Mouse (Mus musculus) A20 (cell line): Measurements from ENCODE around the gene Sympk.
A peak's percentile ranks its signal among the peaks of the same experiment; 100 is the strongest.

Experiments
- DNase-seq: peaks from one replicate; pipeline ENCODE4 v3.0.0-alpha.2; 2011; ENCODE audit warnings: low read depth, low spot score

Gene Sympk

DNA sequence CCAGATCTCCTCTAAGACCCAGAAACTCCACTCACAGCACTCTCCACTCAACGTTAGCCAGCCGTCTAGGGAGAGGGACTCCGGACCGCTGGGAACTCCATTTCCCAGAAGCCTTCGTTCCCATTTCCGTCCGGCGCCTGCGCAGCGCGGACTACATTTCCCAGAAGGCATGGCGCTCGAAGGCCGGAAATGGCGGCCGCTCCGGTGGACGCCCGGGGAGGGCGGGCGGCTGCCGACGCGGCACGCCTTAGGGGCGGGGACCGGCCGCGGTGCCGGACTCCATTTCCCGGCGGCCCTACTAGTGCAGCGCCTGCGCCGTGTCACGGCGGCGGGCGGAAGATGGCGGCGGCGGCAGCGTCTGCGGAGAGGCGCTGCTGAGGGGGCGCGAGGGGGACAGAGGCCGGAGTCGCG, at the start of gene Sympk:
TSS of gene Sympk (plus strand) at position 282 of the 411 bp plus-strand sequence.
- peak; percentile 97 for DNase-seq

DNA sequence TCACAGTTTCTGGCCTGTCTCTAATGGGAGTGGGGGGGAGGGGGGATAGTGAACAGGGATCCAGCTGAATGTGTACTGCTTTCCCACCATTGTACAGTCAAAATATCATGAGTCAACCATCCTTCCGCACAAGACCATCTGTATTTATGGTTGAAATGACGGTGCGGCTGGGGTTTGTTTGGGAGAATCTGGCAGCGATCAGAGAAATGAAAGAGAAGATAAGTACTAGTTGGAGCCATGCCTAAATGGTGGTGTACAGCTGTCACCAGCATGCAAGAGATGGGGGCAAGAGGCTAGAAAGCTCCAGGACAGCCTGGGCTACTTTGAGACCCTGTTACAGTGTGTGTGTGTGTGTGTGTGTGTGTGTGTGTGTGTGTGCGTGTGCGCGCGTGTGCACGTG, 45.8 kb upstream of the Sympk start:
- DNase-seq = no peak

DNA sequence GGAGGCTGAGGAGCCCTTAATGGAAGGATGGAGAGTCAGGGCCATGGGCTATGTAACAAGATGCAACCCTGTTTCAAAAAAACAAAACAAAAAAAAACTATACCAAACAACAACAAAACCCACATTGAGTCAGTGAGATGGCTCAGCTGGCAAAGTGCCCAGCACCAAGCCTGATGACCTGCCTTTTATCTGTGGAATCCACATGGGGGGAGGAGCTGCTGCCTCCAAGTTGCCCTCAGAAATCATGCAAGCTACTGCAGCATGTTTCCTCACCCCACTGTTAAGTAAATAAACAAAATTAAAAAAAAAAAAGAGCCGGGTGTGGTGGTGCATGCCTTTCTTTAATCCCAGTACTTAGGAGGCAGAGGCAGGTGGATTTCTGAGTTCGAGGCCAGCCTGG, 37.7 kb upstream of the Sympk start:
- DNase-seq = no peak

DNA sequence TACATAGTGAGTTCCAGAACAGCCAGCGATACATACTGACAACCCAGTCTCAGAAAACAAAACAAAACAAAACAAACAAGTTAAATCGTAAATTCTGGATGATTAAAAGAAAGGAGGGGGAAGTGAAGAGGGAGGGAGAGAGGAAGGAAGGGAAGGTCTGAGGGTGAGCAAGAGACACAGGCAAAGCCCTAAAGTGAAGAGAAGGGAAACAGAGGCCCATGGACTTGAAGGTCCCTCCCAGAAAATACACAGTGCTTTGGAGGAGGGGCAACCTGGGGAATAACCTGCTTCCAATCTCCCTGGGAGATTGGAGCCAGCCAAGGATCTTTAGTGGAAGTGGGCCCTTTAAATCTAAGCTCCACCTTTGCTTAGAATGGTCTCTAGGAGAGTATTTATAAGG, 37.1 kb upstream of the Sympk start, which contains the start of gene Nanos2:
TSS of gene Nanos2 (plus strand) at position 301 of the 400 bp plus-strand sequence.
- no peak for DNase-seq

DNA sequence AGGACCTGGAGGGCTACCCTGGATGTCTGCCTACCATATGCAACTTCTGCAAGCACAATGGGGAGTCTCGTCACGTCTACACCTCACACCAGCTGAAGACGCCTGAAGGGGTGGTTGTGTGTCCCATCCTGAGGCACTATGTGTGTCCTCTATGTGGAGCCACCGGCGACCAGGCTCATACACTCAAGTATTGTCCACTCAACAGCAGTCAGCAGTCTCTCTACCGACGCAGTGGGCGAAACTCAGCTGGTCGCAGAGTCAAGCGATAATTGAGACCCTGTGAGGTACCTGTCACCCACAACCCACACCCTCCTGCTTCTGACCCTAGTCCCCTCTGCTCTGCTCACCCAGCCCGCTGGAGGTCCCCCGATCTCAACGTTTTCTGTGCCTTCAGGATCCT, 36.4 kb upstream of the Sympk start:
- DNase-seq = no peak

DNA sequence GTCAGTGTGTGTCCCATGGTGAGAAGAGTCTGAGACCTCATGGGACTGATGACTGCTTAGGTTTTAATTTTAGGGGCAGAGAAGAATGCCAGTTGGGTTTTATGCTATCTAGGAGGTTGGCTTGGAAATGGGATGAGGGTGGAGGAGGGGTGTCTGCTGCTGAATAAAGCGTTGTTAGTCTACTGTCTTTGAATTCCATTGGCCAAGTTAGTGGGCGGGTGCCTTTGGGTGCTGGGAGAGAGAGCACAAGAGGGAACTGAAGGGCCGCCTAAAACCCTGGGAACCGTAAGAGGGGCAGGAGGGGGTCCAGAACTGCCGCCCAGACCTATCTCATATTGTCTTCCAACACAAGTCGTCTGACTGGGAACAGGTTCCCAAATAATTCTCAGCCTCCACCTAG, 35.4 kb upstream of the Sympk start:
- DNase-seq = no peak

DNA sequence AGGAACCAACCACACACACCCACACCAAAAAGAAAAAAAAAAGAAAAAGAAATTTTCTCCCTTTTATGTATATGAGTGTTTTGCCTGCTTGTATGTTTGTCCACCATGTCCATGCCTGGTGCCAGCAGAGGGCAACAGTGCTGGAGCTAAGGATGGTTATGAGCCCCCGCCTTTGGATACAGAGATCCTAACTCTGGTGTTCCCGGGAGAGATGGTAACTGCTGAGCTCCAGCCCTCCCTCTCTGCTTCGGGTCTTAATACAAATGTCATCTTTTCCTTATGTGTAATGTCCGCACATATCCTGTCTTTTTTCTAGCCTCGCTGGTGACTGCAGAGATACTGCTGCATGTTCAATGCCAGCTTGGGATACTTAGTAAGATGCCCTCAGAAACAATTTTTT, 34.2 kb upstream of the Sympk start:
- no peak for DNase-seq

DNA sequence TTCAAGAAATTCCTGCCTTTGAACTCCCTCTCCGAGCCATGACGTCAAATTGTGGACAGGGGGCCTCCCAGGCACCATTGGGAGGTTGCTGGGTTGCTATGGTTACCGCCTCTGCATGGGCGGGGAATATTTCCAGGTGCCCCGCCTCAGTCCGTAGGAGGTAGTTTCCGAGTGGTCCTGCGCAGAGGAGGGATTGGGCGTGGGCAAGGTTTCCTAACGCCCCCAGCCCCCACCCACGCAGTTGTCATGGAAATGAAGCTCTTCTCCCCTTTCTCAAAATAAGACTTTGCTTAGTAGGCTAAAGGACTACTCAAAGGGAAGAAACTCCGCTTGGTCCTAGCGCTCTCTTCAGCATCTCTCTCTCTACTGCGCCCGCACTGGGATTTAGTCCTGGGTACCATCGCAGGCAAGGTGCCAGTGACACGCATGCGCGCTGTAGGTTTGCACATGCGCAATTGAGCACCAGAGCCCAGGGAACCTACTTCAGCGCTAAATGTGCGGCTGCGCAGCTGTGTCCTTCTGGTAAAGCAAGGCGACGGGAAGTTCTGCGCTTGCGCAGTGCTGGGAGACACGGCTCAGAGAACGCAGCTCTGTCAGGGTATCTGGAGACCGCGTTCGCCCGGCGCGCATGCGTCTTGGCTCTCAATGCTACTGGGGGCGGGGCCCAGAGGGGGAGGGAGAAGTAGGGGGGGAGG, 33.4 kb upstream of the Sympk start, which contains the start of gene Mypop:
TSS of gene Mypop (plus strand) at position 645 of the 695 bp plus-strand sequence.
- peak; percentile 100 for DNase-seq

DNA sequence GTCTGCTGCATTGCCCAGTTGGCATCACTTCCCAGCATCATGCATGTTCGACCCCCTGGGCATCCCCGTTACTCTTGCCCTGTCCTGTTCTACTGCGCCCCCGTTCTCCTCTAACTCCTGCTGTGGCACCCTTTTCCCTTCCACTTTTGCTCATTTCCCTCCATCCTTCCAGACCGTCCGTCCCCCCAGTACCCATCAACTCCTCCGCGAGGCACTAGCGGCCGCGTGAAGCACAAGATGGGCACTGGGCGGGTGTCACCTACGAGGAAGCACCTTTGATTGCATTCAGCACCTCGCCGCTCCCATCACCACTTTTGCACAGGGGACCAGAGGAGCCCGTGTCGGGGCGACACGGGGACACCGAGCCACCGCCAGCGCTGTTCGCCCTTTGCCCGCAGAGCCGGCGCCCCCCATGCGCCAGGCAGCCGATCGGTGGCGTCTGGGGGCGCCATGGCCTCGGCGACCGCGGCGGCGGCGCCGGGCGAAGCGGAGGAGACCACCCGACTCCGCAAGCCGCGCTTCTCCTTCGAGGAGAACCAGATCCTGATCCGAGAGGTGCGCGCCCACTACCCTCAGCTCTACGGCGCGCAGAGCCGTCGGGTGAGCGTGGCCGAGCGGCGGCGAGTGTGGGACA, 32.4 kb upstream of the Sympk start:
- no peak for DNase-seq

DNA sequence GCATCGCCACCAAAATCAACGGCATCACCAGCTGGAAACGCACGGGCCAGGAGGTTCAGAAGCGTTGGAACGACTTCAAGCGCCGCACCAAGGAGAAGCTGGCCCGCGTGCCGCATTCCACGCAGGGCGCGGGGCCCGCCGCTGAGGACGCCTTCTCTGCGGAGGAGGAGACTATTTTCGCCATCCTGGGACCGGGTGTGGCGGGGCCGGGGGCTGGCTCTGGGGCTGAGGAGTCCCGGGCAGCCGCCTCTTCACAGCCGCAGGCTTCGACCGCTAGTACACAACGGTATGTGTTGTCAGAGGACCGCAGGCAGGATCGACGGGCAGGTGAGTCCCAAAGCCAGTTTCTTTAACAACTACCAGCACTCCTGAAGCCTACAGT, 31.9 kb upstream of the Sympk start:
- DNase-seq = no peak

DNA sequence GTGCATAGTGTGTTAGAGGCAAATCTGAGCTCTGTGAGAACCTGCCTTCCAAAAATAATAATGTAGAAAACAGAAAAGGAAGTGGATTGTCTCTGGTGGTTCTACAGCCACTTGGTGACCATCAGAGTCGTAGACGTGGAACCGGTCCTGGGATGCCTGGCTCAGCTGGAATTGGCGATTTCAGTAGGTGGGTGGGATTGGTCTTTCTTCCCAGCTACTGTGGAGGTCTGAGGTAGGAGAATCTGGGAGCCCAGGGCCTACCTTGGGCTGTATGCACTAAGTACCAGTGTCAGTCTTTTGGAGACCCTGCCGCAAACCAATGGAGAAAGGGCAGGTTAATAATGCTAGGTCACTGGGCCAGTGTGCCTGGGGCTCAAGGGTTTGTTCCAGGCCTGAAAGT, 31.1 kb upstream of the Sympk start:
- no peak for DNase-seq

DNA sequence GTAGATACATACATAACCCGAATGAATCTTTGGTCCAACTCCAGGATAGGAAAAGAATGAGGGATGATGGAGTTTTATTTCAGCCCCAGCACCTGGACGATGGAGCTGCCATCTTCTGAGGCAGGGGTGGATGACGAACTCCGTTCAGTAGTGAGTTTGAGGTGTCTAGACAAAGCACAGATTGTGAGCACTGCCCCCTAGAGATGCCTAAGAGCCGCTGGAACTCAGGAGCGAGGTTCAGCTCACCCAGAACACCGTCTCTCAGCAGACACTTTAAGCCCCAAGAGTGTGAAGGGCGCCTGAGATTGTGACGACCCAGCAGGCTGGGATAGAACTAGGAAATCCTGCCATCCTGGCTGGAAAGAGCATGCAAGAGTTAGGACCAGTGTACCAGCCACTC, 25.3 kb upstream of the Sympk start:
- DNase-seq = peak; percentile 35

DNA sequence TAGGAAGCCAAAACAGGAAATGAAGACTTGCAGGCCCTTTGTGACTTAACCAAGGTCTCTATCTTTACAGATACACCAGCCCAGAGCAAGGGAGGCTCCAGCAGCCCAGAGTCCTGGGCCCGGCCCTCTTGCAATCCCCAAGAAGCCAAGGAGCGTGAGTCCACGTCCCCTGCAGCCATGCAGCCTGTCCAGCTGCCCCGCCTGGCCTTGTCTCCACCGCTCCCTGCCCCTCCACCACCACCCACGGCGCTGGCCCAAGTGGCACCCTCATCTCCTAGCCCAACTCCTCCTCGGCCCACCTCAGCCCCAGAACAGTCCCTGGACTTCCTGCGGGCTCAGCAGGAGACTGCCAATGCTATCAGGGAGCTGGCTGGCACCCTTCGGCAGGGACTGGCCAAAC, 23.8 kb upstream of the Sympk start:
- DNase-seq = peak; percentile 52

DNA sequence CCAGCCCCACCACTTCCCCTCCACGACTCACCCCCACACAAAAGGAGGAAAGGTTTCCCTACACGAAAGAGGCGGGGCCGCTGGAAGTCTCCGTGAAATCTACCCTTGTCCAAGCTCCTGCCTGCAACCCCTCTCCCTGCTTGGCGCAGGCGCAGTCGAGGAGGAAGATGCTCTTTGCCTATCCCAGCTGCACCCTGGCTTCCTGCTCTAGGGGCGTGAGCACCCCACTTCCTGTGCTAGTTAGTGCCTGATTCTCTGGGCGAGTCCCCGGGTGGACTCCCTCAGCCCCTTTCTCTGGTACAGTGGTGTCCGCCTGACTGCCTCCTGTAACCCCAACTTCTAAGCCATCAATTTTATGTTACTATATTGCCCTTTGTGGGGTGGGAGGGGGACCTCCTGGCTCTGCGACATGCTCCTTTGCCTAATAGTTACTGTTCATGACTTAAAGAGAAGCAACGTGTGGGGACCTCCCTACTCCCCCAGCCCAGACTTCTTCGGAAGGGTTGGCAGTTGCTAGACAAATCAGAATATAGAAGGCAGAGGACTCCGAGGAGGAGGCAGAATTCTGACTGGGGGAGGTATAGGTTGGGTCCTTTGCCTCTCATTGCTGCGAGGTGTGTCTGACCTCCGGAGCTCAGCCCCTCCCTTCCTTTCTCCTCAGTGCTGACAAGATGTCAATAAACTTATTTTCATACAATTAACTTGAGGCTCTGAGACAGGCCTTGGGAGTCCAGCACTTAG, 22.9 kb upstream of the Sympk start:
- DNase-seq = peak; percentile 94

DNA sequence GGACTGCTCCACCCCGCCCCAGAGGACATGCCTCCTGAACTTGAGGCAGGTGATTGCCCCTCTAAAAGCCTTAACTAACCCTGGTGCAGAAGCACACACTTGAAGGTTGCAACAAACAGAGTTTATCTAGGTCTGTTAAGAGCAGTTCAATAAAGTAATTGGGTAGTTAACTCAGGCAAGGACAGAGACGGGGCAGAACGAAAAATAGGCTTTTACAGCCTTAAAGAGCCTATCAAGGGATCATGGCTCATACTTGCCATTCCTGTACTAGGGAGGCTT, 22.4 kb upstream of the Sympk start:
- no peak for DNase-seq

DNA sequence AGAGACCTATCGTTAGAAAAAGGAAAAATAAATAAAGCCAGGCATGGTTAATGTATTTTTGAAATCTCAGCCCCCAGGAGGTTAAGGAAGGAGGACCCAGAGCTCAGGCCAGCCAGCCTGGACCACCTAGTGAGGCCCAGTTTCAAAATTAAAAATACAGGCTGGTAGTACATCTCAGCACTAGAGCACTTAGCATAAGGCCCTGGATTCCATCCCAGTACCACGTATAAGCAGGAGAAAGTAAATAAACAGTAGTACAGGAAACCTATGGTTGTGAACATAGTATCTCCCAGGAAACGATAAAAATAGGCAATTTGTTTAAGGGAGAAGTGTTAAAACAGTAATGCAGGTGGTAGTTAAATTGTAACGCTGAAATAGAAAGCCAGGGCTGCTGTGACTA, 22.1 kb upstream of the Sympk start:
- DNase-seq = no peak

DNA sequence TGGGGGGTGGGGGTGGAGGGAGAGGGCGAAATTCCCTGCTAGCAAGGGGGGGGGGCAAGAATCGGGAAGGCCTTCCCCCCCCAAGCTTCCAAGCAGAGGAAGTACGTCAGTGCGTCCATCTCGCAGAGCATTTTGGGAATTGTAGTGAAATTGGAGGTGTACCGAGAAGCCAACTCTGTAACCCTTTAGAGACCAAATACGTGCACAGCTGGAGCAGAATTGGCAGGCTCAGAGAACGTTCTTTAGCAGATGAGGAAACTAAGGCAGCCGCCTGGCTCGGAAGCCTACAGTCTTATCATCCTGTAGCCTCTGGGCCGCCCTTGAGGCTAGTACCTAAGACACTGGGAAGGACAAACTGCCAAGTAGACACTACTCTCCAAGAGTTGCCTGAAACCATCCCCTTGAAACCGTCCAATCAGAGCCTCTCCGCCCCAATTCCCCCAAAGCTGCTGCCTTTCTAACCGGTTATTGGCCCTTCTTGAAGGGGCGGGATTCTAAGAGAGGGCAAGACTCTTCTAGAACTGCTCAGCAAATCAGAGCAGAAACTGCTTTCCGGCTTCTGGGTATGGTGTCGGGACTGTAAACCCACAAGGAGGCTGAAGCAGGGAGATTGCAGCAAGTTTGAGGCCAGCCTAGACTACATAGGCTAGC, 21.2 kb upstream of the Sympk start:
- DNase-seq = peak; percentile 97

DNA sequence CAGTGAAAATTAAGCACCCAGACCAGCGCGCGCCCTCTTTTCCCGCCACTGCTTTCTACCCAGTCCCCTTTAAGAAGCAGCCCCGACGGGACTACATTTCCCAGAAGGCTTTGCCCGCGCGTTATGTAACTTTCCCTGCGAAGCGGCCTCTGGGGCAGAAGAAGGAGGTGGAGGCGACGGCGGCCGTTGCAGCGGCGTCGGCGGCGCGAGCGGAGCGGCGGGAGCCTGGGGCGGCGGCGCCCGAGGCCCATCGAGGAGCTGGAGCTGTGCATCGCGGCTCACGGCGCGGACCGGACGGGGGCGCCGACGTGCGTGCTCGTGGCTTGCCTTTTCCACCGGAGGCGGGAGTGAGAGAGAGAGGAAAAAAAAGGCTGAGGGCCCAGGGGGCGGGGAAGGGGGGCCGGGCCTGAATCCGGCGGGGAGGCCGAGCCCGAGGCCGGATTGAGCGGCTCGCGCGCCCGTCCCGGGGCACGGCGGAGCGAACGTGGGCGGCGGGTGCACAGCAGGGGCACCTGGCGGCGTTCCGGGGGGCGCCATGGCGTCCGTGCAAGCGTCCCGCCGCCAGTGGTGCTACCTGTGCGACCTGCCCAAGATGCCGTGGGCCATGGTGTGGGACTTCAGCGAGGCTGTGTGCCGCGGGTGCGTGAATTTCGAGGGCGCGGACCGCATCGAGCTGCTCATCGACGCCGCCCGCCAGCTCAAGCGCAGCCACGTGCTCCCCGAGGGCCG, 20.1 kb upstream of the Sympk start, which contains the start of gene Irf2bp1:
TSS of gene Irf2bp1 (plus strand) at position 143 of the 729 bp plus-strand sequence.
- peak; percentile 95 for DNase-seq

DNA sequence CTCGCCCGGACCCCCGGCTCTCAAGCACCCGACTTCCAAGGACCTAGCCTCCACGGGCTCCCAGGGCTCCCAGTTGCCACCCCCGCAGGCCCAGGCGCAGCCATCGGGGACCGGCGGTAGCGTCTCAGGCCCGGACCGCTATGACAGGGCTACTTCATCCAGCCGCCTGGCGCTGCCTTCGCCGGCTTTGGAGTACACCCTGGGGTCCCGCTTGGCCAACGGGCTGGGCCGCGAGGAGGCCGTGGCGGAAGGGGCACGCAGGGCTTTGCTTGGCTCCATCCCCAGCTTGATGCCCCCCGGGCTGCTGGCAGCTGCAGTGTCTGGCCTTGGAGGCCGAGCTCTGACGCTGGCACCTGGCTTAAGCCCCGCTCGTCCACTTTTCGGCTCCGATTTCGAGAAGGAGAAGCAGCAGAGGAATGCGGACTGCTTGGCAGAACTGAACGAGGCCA, 19.5 kb upstream of the Sympk start:
- DNase-seq = peak; percentile 50

DNA sequence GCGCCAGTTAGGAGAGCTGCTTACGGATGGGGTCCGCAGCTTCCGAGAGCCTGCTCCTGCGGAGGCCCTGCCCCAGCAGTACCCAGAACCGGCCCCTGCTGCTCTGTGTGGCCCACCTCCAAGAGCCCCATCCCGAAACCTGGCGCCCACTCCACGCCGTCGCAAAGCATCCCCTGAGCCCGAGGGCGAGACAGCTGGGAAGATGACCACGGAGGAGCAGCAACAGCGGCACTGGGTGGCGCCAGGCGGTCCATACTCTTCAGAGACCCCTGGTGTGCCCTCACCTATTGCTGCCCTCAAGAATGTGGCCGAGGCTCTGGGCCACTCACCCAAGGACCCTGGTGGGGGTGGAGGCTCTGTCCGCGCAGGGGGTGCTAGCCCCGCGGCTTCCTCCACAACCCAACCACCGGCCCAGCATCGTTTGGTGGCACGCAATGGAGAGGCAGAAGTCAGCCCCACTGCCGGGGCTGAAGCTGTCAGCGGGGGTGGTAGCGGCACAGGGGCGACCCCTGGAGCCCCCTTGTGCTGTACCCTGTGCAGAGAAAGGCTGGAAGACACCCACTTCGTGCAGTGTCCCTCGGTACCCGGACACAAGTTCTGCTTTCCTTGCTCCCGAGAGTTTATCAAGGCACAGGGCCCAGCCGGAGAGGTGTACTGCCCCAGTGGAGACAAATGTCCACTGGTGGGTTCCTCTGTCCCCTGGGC, 18.6 kb upstream of the Sympk start:
- no peak for DNase-seq

DNA sequence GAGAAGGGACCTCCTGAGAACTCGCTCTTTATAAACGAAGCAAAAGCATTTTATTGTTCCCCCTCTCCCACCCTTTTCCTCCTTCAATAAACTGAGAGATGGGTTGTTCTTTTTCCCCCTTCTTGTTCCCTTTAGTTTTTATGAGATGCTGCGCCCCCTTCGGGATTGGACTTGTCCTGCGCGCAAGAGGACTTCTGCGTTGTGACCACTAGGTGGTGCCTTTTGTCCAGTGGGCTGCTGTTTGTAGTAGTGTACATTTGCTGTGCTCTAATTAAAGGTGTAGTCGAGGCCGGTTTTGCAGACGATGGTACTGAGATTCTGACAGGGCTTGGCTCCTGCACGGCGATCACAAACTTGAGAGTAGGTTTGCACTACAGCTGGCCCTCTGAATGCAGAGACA, 17.7 kb upstream of the Sympk start:
- DNase-seq = peak; percentile 88
